Mouse (Mus musculus): ENCODE data around the gene Exosc10.

Gene Exosc10

GRCm38 (mm10) chr4:148573222-148573621, 15.0 kb downstream of the Exosc10 start:
- DNase-seq: no peak

GRCm38 (mm10) chr4:148580765-148581164, 22.5 kb downstream of the Exosc10 start:
- DNase-seq: no peak

DNA sequence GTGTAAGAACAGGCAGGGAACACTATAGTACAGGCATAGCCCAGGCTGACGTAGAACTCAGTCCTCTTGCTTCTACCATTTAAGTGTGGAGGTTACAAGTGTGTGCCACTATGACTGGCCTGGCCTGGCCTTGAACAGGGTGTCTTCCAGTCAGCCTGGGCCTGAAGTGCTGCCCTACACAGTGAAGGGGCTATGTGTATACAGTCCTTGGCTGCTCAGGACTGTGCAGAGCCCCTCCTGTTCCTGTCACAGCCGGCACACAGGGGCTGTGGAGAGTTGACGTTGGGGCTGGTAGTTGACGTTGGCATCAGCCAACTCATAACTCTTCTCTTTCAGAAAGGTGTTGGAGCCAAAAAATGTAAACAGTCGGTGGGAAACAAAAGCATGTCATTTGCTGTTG, 23.2 kb downstream of the Exosc10 start:
- DNase-seq: no peak

DNA sequence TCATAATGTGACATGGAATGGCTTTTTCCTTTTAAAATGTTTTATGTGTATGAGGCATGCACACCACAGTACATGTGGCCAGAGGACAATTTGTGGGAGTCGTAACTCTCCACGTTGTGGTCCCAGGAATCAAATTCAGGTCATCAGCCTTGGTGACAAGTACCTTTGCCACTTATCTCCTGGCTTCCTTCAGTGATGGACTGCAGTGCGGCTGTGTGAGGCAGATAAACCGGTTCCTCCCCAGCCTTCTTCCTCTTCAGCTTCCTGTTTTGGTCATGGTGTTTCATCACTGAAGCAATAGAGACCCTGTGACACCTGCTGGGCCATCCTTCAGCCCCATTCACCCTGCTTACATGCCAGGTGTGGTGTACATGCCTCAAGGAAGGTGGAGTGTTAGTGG, 25.0 kb downstream of the Exosc10 start:
- no peak for DNase-seq

DNA sequence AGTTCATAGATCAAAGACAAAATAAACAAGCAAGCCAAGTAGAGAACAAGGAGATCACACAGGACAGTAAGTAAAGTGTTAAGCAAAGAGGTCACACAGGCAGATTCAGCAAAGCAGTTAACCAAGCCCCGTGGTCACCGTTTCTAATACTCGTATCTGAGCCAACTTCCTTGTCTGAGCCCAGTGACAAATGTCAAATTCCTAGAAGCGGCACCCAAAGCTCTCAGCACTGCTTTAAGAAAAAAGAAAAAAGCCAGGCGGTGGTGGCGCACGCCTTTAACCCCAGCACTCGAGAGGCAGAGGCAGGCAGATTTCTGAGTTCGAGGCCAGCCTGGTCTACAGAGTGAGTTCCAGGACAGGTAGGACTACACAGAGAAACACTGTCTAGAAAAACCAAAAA, 28.4 kb downstream of the Exosc10 start:
- DNase-seq: no peak

DNA sequence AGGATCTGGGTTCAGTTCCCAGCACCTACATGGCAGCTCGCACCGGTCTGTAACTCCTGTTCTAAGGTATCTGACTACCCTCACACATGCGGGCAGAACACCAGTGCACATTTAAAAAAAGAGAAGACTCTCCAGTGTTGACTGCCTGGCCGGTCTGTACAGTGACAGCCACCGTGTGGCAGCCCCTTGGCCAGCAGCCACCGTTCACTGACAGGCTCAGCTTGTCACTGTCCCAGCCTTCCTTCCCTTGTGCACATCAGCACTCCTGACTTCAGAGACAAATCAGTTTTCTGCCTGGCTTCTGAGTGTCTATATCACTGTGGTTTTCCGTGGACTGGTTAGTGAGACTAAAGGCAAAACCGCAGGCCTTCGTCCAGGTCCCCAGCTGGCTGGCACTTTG, 30.6 kb downstream of the Exosc10 start:
- no peak for DNase-seq

- peak; percentile 51 for DNase-seq
Measured at GRCm38 (mm10) chr4:148589565-148589964, 31.3 kb downstream of the Exosc10 start.

DNA sequence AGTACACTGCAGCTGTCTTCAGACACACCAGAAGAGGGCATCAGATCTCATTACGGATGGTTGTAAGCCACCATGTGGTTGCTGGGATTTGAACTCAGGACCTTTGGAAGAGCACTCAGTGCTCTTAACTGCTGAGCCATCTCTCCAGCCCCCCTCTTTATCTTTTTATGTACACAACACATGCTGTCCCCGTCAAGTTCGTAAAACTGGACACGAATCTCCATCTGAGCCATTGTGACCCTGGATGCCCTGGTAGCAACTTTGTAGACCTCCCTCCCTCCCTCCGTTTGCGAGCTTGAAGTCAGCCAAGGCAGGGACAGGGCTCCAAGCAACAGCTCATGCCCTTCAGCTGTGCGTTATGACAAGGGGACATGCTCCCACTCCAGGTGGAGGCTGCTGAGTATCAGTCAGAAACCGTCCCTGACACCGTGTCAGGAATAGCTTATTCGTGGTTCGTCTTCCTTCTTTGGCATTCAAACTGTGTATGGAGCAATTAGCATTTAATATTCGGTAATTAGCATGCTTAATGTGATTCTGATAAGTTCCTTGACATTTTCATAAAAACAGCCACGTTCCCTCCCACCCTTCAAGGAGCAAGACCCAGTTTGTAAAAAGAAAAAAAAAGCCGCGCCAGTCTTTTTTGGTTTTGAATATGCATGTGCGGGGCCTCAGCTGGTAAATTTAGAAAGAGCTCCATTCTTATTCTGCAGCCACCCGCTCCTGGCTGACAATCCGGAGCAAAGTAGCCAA, 32.4 kb downstream of the Exosc10 start:
- DNase-seq: no peak

- DNase-seq: peak; percentile 99
Measured at GRCm38 (mm10) chr4:148591171-148591630, 33.0 kb downstream of the Exosc10 start, which contains the start of gene Srm. Gene Srm, plus strand, starts transcription at chr4:148591503.

GRCm38 (mm10) chr4:148591637-148592380, 33.6 kb downstream of the Exosc10 start:
- DNase-seq: no peak

- no peak for DNase-seq
Measured at GRCm38 (mm10) chr4:148593996-148594395, 35.8 kb downstream of the Exosc10 start.

GRCm38 (mm10) chr4:148595916-148596315, 37.7 kb downstream of the Exosc10 start:
- DNase-seq: no peak

- no peak for DNase-seq
Measured at GRCm38 (mm10) chr4:148596731-148597130, 38.5 kb downstream of the Exosc10 start.

DNA sequence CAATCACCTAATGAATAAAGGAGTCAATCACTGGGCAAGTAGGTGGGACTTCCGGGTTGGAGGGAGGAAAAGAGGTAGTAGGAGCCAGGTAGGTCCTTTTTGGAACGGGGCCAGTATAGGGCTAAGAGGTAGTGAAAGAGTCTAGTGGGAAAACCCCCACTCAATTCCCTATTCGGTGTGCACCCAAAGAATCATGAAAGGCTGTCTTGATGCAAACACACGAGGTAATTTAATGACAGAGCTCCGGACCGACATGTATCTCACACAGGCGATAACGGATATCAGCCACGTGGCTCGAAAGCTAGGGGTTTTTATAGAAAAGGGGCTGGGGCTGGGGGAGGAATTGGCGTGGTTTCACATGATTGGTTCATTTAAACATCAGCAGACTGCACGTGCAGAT, 40.6 kb downstream of the Exosc10 start:
- no peak for DNase-seq

DNA sequence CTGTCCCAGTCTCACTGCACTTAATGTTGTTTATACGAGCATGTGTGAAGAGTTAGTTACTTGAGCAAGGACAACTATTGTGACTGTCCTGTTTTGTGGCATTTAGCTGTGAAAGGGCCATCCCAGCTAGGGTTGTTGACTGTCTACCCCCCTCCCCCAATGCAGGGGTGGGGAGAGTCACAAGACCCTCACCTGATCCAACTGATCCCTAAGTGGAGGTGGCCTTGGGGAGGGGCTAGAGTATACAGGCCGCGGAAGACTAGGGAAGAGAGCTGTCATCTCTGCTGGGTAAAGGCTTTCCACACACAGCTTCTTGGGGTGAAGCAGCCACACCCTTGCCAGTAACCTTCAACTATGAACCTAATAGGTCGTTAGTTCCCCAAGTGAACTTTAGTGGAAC, 42.1 kb downstream of the Exosc10 start:
- DNase-seq: no peak

DNA sequence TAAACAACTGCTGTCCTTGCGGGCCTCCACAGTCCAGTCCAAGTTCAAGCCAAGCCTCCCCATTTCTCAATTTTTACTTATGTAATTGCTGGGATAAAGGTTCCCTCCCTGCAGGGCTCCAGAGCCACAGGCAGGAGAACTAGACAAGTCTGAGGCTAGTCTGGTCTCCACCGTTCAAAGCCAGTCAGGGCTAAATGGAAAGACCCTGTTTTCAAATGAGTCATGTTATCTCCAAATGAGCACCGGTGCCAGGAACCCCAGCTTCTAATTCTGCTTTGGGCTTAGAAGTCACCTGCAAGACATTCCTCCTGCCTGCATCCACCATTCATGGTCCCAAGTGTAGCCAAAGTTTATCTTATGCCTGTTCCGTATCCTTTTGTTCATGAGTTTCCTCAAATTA, 43.6 kb downstream of the Exosc10 start:
- no peak for DNase-seq

DNA sequence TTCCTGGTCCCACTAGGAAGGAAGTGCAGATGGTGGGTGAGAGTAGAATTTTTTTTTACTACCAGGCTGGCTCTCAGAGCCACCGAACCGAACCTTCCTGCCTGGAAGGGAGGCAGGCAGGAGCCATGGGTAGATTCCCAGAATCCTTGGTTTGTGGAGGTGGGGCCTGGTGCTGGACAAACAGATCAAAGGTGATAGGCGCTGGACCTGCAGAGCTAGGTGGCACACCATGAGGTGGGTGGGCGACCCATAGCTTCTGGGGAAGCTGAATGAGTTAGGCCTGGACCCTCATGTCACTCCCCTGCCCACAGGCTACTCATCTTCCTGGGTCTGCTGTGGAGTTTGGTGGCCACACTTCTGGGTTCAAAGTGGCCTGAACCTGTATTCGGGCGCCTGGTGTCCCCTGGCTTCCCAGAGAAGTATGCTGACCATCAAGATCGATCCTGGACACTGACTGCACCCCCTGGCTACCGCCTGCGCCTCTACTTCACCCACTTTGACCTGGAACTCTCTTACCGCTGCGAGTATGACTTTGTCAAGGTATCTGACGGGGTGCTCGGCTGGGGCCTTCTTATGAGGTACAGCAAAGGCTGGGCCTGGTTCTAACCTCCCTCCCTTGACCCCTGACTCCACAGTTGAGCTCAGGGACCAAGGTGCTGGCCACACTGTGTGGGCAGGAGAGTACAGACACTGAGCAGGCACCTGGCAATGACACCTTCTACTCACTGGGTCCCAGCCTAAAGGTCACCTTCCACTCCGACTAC, 44.3 kb downstream of the Exosc10 start, which contains the start of gene Masp2:
TSS of gene Masp2 (plus strand) at position 198 of the 764 bp plus-strand sequence.
- DNase-seq: no peak

GRCm38 (mm10) chr4:148603376-148604139, 45.3 kb downstream of the Exosc10 start:
- DNase-seq: no peak

DNA sequence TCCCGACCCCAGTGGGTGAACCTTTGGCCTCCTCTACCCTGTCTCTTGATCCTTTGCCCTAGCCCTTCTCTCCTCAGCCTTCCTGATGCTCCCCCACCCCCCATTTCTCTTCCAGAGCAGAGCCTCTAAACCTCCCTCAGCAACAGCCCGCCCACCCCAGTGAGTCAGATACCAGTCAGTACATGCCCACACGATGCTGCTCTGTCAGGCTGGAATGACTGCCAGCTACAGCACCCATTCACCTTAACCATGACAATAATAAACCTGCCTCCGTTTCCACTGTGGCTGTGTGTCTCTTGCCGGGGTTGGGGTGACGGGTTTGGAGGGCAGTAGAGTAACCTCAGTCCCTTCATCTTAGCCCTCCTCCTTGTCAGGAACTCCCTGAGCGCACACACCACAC, 45.9 kb downstream of the Exosc10 start:
- DNase-seq: no peak

DNA sequence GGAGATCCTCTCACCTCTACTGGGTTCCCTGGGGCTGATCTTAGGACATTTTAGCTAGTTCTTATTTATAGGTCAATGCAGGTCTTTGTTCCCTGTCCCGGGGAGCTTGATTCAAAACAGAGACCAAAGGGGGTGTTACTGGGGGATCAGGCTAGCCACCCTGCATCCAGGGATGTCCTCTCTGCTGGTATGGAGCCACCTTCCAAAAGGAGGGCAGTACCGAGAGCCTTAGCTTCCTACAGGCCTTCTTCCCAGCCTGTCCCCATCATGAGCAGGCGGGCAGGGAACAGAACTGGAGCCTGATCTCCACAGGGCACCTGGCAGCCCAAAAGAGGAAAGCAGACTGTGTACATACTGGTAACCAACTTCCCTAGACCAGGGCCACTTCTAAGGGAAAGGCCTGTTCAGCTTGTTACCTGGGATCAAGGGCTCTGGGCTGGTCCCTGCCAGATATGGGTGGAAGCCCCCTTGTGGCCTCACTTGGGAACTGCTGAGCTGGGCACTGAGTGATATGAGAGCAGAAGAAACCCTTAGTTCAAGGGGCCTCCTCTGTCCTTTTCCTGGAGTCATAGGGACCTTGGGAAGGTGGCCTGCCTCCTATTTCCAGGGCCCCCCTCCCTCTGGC, 46.4 kb downstream of the Exosc10 start:
- DNase-seq: peak; percentile 71

GRCm38 (mm10) chr4:148607758-148608157, 49.5 kb downstream of the Exosc10 start:
- DNase-seq: peak; percentile 85

DNA sequence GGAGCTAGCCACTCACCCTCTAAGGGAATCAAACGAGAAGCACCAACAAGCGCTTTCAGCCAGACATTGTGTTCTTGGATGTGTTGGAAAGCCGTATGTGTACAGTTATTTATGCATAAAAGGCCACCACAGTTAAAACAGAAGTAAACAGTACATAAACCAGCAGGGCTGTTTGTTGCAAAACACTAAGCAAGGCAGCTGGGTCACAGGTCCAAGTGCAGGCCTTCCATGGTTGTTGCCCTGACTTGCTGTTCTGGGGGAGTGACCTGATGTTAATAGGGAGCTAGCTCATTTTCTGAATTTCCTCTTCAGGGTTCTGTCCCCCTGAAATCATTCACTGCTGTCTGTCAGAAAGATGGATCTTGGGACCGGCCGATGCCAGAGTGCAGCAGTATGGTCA, 51.6 kb downstream of the Exosc10 start:
- DNase-seq: peak; percentile 29
